Mouse (Mus musculus) lung, postnatal 0 days (tissue): ENCODE measurements around the gene Trpv2. TPM values are rescaled to one million over a fixed set of nuclear protein-coding genes. Genes with fewer than 3 reads are reported as not detected.

Source experiments
- ATAC-seq: fragments of 200-750 bp; cut with Nextera tagmentation; 2 replicates; pipeline ENCODE4 v1.8.0; 2017; ENCODE audit warnings: moderate library complexity
- DNase-seq: peaks from one replicate; pipeline ENCODE4 v3.0.0-alpha.2; 2016; ENCODE audit warnings: low spot score
- H3K27ac ChIP-seq: fragments of 300-500 bp; sonication (generic); 2 replicates; pipeline ENCODE4 v1.5.1; 2014; ENCODE audit warnings: antibody characterized with exemption, mild to moderate bottlenecking, low read length, mixed read lengths
- H3K27me3 ChIP-seq: fragments of 300-500 bp; sonication (generic); replicated peaks from 2 replicates; pipeline ENCODE4 v1.6.1; 2014; ENCODE audit warnings: low read length, mixed read lengths; ENCODE audit not compliant: insufficient read depth
- H3K36me3 ChIP-seq: fragments of 300-500 bp; sonication (generic); 2 replicates; pipeline ENCODE4 v1.6.1; 2014; ENCODE audit warnings: low read length, mixed read lengths; ENCODE audit not compliant: insufficient read depth
- H3K4me1 ChIP-seq: fragments of 300-500 bp; sonication (generic); 2 replicates; pipeline ENCODE4 v1.6.1; 2014; ENCODE audit warnings: antibody characterized with exemption, low read depth, low read length, mixed read lengths; ENCODE audit not compliant: insufficient read depth
- H3K4me2 ChIP-seq: fragments of 300-500 bp; sonication (generic); replicated peaks from 2 replicates; pipeline ENCODE4 v1.6.1; 2014; ENCODE audit warnings: low read depth, mild to moderate bottlenecking, low read length, moderate library complexity, mixed read lengths
- H3K4me3 ChIP-seq: fragments of 300-500 bp; sonication (generic); 2 replicates; pipeline ENCODE4 v1.5.1; 2014; ENCODE audit warnings: low read depth, low read length
- H3K9ac ChIP-seq: fragments of 300-500 bp; sonication (generic); replicated peaks from 2 replicates; pipeline ENCODE4 v1.6.1; 2014; ENCODE audit warnings: low read depth, mild to moderate bottlenecking
- H3K9me3 ChIP-seq: fragments of 300-500 bp; sonication (generic); 2 replicates; pipeline ENCODE4 v1.6.1; 2016; ENCODE audit warnings: low read length, mixed read lengths
- CTCF ChIP-seq: IDR thresholded peaks from 2 replicates; pipeline ENCODE4 v1.5.1; 2016; ENCODE audit warnings: antibody characterized with exemption, mild to moderate bottlenecking
- EP300 ChIP-seq: IDR thresholded peaks from 2 replicates; pipeline ENCODE4 v1.6.1; 2016; ENCODE audit warnings: antibody characterized with exemption, mild to moderate bottlenecking, control low read depth
- WGBS: fragments of 180-500 bp; shearing (Covaris S2); extraction: QIAGEN DNeasy Blood & Tissue Kit; methylation state at CpG from one replicate; pipeline ENCODE4 v1.1.7; 2014; 5-methylcytosine and 5-hydroxymethylcytosine counted together
- polyA plus RNA-seq: library from polyadenylated mRNA; unstranded; fragments of >200 nt; fragmentation: Nextera tagmentation; extraction: Ambion mirVana; gene quantifications from 2 replicates; pipeline ENCODE4 v1.2.1, GENCODE M21; 2015

Trpv2 gene
- polyA plus RNA-seq, 1 experiment from 2014 or later, result 6.1 TPM

DNA sequence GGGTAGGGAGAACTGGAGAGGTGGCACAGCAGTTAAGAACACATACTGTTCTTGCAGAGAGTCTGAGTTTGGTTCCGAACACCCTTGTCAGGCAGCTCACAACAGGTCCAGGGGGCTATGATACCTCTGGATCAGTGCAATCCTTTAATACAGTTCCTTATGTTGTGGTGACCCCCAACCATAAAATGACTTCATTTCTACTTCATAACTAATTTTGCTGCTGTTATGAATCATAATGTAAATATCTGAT is 33.6 kb downstream of the Trpv2 start:
- no peaks in the 10 kb centered on the region for H3K27me3 ChIP-seq
- TF ChIP-seq CTCF (no peak), EP300 (no peak)
- peaks cover 12% of the 10 kb centered on the region for H3K36me3 ChIP-seq
- H3K4me2 ChIP-seq, result no peak overlapping the region
- no peak for ATAC-seq
- no peak for DNase-seq
- no peaks in the 10 kb centered on the region for H3K9me3 ChIP-seq
- 95% methylated on average over 1 of the region's 1 CpGs for WGBS
- no peak overlapping the region for H3K27ac ChIP-seq
- no peak overlapping the region for H3K9ac ChIP-seq
- H3K4me1 ChIP-seq, result no peaks in the 10 kb centered on the region; the same call in 1 of the 2 replicates
- H3K4me3 ChIP-seq, result no peak overlapping the region

DNA sequence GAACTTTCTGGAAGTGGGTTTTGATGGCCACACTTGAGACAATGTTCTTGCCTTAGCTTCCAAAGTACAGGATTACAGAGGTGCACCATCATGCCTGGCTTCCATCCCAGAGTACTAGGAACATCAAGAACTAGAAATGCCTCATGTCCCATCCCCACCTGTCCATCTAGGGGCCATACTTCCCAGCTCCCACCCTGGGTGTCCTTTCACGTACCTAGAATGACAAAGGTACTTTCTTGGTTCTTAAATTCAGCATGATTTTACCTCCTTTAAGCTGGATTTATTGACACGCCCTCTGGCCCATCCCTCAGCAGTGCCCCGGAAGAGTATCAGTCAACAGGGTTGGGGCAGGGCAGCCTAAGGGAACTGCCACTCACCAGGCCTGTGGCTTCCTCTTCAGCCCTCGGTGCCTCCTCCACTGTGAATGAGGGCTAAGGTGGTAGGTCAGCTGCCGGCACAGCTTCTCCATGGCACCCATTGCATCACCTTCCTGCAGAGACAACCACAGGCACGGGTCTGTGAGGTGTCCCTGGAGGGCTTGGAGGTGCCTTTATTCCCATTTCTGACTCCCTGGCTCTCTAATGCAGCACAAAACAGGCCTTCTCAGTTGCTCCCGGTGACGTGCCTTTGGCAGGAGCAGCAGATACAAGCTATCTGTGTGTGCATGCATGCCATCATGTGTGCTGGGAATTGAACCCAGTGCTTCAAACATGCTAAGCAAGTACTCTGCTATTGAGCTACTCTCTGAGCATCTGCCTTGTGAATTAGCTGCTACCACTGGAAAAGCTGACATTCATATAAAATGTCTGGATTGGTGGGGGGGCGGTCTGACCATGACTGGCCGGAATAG is 34.8 kb downstream of the Trpv2 start:
- Histone ChIP-seq H3K9me3 (no peaks in the 10 kb centered on the region), H3K9ac (no peak overlapping the region), H3K4me1 (no peaks in the 10 kb centered on the region), H3K27me3 (no peaks in the 10 kb centered on the region), H3K36me3 (peaks cover 12% of the 10 kb centered on the region), H3K4me3 (no peak overlapping the region), H3K27ac (no peak overlapping the region), H3K4me2 (no peak overlapping the region)
- DNase-seq (no peak), ATAC-seq (no peak)
- WGBS, result 68% methylated on average over 10 of the region's 10 CpGs
- TF ChIP-seq CTCF, result no peak
- TF ChIP-seq EP300, result no peak

DNA sequence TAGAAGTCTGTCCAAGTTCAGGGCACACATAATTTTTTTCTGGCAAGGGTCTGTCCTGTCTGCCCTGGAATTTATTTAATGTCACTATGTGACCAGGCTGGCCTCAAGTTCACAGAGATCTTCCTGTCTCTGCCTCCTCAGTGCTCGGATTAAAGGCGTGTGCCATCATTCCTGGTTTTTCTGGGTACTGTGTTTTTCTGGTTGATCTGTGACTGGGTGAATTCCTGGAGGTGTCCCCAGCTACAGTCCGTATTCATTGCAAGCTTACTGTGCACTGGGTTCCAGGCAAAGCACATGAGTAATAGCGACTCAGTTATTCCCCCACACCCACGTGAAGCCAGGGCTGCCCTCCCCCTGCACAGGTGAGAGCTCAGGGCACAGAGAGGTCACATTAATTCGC is 36.0 kb downstream of the Trpv2 start:
- Histone ChIP-seq H3K4me1 (no peaks in the 10 kb centered on the region), H3K4me2 (no peak overlapping the region), H3K9ac (no peak overlapping the region), H3K27me3 (no peaks in the 10 kb centered on the region), H3K36me3 (peaks cover 7% of the 10 kb centered on the region), H3K9me3 (no peaks in the 10 kb centered on the region), H3K4me3 (no peak overlapping the region), H3K27ac (no peak overlapping the region)
- no peak for TF ChIP-seq CTCF
- TF ChIP-seq EP300, result no peak
- DNase-seq, result no peak
- WGBS, result 80% methylated on average over 6 of the region's 6 CpGs
- ATAC-seq, result no peak

DNA sequence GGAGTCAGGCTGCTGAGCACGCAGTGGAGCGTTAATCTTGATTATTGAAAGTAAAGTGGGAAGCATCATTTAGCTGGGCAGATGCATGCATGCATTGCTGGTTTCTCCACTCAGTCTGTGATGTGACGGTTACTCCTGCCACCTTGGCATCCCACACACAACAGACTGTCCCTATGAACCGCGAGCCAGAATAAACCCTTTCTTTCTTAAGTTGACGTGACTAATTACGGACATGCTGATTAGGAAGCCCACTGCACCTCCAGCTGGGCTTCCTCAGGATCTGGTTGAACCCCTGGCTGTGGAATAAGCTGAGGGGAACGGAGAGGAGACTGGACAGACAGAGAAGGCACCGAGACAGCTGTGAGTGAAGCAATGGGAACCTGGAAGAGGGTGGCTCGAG is 38.3 kb downstream of the Trpv2 start:
- DNase-seq (no peak), ATAC-seq (no peak)
- H3K4me3 ChIP-seq, result no peak overlapping the region
- H3K9ac ChIP-seq, result no peak overlapping the region
- WGBS, result 80% methylated on average over 10 of the region's 10 CpGs
- no peak overlapping the region for H3K4me2 ChIP-seq
- no peaks in the 10 kb centered on the region for H3K27me3 ChIP-seq
- H3K9me3 ChIP-seq, result no peaks in the 10 kb centered on the region
- H3K27ac ChIP-seq, result no peak overlapping the region
- no peak for TF ChIP-seq EP300
- no peak for TF ChIP-seq CTCF
- no peaks in the 10 kb centered on the region for H3K4me1 ChIP-seq
- H3K36me3 ChIP-seq, result no peaks in the 10 kb centered on the region

DNA sequence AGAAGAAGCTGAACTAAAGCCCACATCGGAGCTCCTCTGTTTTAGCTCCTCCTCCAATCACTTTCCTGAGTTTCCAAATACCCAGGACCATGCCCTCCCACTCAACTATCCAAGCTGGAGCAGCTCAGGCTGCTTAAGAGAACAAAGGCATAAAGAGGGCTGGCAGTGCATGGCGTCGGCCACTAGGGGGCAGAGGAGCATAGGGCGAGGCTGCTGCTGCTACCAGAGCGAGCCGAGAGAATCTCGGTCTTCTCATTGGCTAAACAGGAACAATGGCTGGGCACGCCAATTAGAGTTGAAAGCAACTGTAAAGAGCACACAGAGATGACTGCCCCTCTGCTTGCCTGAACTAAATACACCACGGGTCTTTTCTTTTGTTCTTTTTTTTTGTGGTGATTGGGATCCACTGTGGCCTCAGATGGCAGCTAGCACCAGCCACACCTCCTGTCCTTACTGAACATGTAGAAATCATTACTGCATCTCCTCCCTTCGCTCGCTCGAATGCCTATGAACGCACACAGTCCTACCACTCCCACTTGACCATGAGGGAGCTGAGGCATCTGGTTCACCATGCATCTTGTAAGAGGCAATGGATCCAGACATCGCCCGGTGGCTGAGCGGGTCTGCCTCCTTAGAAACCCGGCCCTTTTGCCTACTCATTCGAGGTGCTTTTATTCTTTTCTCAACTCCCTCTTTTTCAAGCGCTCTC is 39.5 kb downstream of the Trpv2 start:
- H3K4me2 ChIP-seq, result peak overlapping the region; percentile 40; the same call in 1 of the 2 replicates
- no peak overlapping the region for H3K9ac ChIP-seq
- H3K36me3 ChIP-seq, result no peaks in the 10 kb centered on the region
- ATAC-seq, result peak; percentile 93
- peak; percentile 96 for DNase-seq
- H3K27ac ChIP-seq, result no peak overlapping the region
- H3K9me3 ChIP-seq, result no peaks in the 10 kb centered on the region
- WGBS, result 22% methylated on average over 19 of the region's 19 CpGs
- TF ChIP-seq CTCF (peak; percentile 100), EP300 (no peak)
- no peaks in the 10 kb centered on the region for H3K4me1 ChIP-seq
- H3K4me3 ChIP-seq, result no peak overlapping the region
- H3K27me3 ChIP-seq, result no peaks in the 10 kb centered on the region

DNA sequence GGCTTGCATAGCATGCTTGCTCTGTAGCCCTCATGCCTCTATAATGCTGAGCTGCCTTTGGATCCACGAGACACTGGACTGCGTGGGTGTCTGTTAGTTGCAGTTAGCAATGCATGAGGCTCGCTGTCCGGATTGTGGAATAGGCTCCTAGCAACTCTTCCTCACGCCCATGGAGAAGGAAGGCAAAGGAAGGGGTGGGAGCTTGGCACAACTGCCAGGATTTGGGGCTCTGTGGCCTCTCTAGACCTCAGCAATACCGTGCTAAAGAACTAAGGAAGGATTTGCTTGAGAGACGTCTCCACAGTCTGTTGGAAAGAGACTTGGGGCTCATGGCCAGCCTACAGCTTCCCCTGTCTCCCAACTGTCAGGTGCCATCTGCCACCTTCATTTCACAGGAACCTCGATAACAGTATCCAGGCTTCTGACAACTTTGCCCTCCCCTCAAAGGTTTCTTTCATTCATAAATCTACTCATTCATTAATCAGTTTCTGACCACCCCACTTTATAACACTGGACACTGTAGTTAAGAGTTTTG is 40.7 kb downstream of the Trpv2 start:
- no peak overlapping the region for H3K4me3 ChIP-seq
- no peaks in the 10 kb centered on the region; the same call in 1 of the 2 replicates for H3K36me3 ChIP-seq
- 84% methylated on average over 8 of the region's 8 CpGs for WGBS
- H3K27me3 ChIP-seq, result no peaks in the 10 kb centered on the region
- H3K9ac ChIP-seq, result no peak overlapping the region
- DNase-seq (no peak), ATAC-seq (no peak)
- H3K27ac ChIP-seq, result no peak overlapping the region
- TF ChIP-seq EP300 (no peak), CTCF (no peak)
- no peaks in the 10 kb centered on the region for H3K4me1 ChIP-seq
- H3K9me3 ChIP-seq, result no peaks in the 10 kb centered on the region
- H3K4me2 ChIP-seq, result no peak overlapping the region
